Mouse (Mus musculus) mammary gland, adult 2 months (tissue): ENCODE results near the gene Usp17le. TPM values are rescaled to one million over a fixed set of nuclear protein-coding genes. Genes with fewer than 3 reads are reported as not detected.

Experiments used
- polyA plus RNA-seq: library from polyadenylated mRNA; depleted of rRNA; stranded (reverse); fragments of >200 nt; gene quantifications from 2 replicates; pipeline ENCODE4 v1.2.3, GENCODE M21; 2012; ENCODE audit warnings: low replicate concordance; rRNA removed

Usp17le gene
- not detected in 2 replicates for polyA plus RNA-seq

GRCm38 (mm10) chr7:104777370-104777769 lies at the start of gene Usp17le:
Usp17le (minus strand) TSS chr7:104777470.

Other genes with a start within 250 kb of the Usp17le start
- not detected in 2 replicates for gene Olfr651, start 227.3 kb downstream of the Usp17le start, polyA plus RNA-seq
- not detected in 2 replicates for gene Olfr652, start 216.6 kb downstream of the Usp17le start, polyA plus RNA-seq
- not detected in 2 replicates for gene Olfr653, start 200.2 kb downstream of the Usp17le start, polyA plus RNA-seq
- gene Olfr654, start 190.4 kb downstream of the Usp17le start, polyA plus RNA-seq = not detected in 2 replicates
- not detected in 2 replicates for gene Olfr655, start 175.7 kb downstream of the Usp17le start, polyA plus RNA-seq
- gene Olfr656, start 163.5 kb downstream of the Usp17le start, polyA plus RNA-seq = not detected in 2 replicates
- gene Olfr657, start 152.7 kb downstream of the Usp17le start, polyA plus RNA-seq = not detected in 2 replicates
- gene Olfr658, start 130.2 kb downstream of the Usp17le start, polyA plus RNA-seq = not detected in 2 replicates
- not detected in 2 replicates for gene Olfr659, start 110.7 kb downstream of the Usp17le start, polyA plus RNA-seq
- gene Olfr661, start 91.0 kb downstream of the Usp17le start, polyA plus RNA-seq = not detected in 2 replicates
- not detected in 2 replicates for gene Usp17lb, start 65.1 kb upstream of the Usp17le start, polyA plus RNA-seq
- not detected in 2 replicates for gene Usp17la, start 79.5 kb upstream of the Usp17le start, polyA plus RNA-seq
- gene Olfr665, start 100.6 kb upstream of the Usp17le start, polyA plus RNA-seq = not detected in 2 replicates
- gene Olfr666, start 118.5 kb upstream of the Usp17le start, polyA plus RNA-seq = not detected in 2 replicates
- gene Olfr667, start 144.0 kb upstream of the Usp17le start, polyA plus RNA-seq = not detected in 2 replicates
- not detected in 2 replicates for gene Olfr668, start 150.6 kb upstream of the Usp17le start, polyA plus RNA-seq
- gene Olfr669, start 156.8 kb upstream of the Usp17le start, polyA plus RNA-seq = not detected in 2 replicates
- not detected in 2 replicates for gene Olfr670, start 185.2 kb upstream of the Usp17le start, polyA plus RNA-seq
- not detected in 2 replicates for gene Olfr671, start 201.7 kb upstream of the Usp17le start, polyA plus RNA-seq
- gene Olfr672, start 224.6 kb upstream of the Usp17le start, polyA plus RNA-seq = not detected in 2 replicates